Mouse (Mus musculus): Measurements from ENCODE around the gene Lrp6. TPM values are rescaled to one million over a fixed set of nuclear protein-coding genes. Genes with fewer than 3 reads are reported as not detected.
A peak's percentile ranks its signal among the peaks of the same experiment; 100 is the strongest.

Lrp6 gene
- polyA plus RNA-seq, 1 experiment from 2014 or later, result 39.6 TPM

- Histone ChIP-seq H3K4me3 (ENCODE audit: low read depth, low read length) (no peak overlapping the region), H3K4me2 (replicated peaks; ENCODE audit: low read depth, low read length) (no peak overlapping the region), H3K27me3 (ENCODE audit: control insufficient read depth, insufficient read depth, low read length) (no peaks in the 10 kb centered on the region), H3K36me3 (ENCODE audit: control insufficient read depth, insufficient read depth, low read length) (0 out of 2 replicates have a peak, but pooled peaks cover 3% of the 10 kb centered on the region), H3K27ac (ENCODE audit: low read length) (no peak overlapping the region), H3K4me1 (ENCODE audit: control insufficient read depth, insufficient read depth, low read length) (peaks cover 15% of the 10 kb centered on the region), H3K9me3 (ENCODE audit: control insufficient read depth, low read depth, low read length) (no peaks in the 10 kb centered on the region), H3K9ac (replicated peaks; ENCODE audit: low read depth, low read length) (no peak overlapping the region)
- ATAC-seq (ENCODE audit: insufficient number of reproducible peaks, insufficient read depth, low FRiP score, low read depth), result no peak
- 81% methylated on average over 5 of the region's 5 CpGs for WGBS
Measured at GRCm38 (mm10) chr6:134526275-134526674, 40.5 kb downstream of the Lrp6 start.

- Histone ChIP-seq H3K36me3 (ENCODE audit: control insufficient read depth, insufficient read depth, low read length) (peaks cover 7% of the 10 kb centered on the region; the same call in 1 of the 2 replicates), H3K4me3 (ENCODE audit: low read depth, low read length) (no peak overlapping the region), H3K4me1 (ENCODE audit: control insufficient read depth, insufficient read depth, low read length) (peaks cover 5% of the 10 kb centered on the region; the same call in 1 of the 2 replicates), H3K27me3 (ENCODE audit: control insufficient read depth, insufficient read depth, low read length) (no peaks in the 10 kb centered on the region), H3K27ac (ENCODE audit: low read length) (no peak overlapping the region), H3K9ac (replicated peaks; ENCODE audit: low read depth, low read length) (no peak overlapping the region), H3K9me3 (ENCODE audit: control insufficient read depth, low read depth, low read length) (no peaks in the 10 kb centered on the region), H3K4me2 (replicated peaks; ENCODE audit: low read depth, low read length) (no peak overlapping the region)
- 62% methylated on average over 10 of the region's 10 CpGs for WGBS
- ATAC-seq (ENCODE audit: insufficient number of reproducible peaks, insufficient read depth, low FRiP score, low read depth), result no peak
Measured at GRCm38 (mm10) chr6:134521411-134521810, 45.4 kb downstream of the Lrp6 start.

- H3K36me3 ChIP-seq (ENCODE audit: control insufficient read depth, insufficient read depth, low read length), result peaks cover 7% of the 10 kb centered on the region; the same call in 1 of the 2 replicates
- no peaks in the 10 kb centered on the region for H3K27me3 ChIP-seq (ENCODE audit: control insufficient read depth, insufficient read depth, low read length)
- WGBS, result 49% methylated on average over 3 of the region's 3 CpGs
- H3K9ac ChIP-seq (replicated peaks; ENCODE audit: low read depth, low read length), result no peak overlapping the region
- no peaks in the 10 kb centered on the region for H3K9me3 ChIP-seq (ENCODE audit: control insufficient read depth, low read depth, low read length)
- H3K4me2 ChIP-seq (replicated peaks; ENCODE audit: low read depth, low read length), result no peak overlapping the region
- no peak overlapping the region for H3K4me3 ChIP-seq (ENCODE audit: low read depth, low read length)
- H3K27ac ChIP-seq (ENCODE audit: low read length), result no peak overlapping the region
- H3K4me1 ChIP-seq (ENCODE audit: control insufficient read depth, insufficient read depth, low read length), result peaks cover 9% of the 10 kb centered on the region
- ATAC-seq (ENCODE audit: insufficient number of reproducible peaks, insufficient read depth, low FRiP score, low read depth), result no peak
Measured at GRCm38 (mm10) chr6:134520821-134521220, 45.9 kb downstream of the Lrp6 start.

DNA sequence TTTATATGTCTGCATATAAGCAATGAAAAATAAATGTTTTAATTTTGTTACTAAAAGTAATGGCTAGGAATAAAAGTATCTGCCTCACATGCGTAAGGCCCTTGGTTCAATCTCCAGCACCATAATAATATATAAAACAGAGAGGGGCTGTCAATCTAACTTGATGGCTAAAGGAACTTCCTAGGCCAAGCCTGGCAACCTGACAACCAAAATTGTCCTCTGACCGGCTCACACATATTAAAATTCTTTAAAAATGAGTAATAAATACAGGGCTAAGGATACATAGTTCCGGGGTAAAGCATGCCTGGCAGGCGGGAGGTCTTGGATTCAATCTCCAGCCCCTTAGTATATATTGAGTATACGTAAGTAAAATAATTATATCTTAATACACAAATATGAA, 48.3 kb downstream of the Lrp6 start:
- Histone ChIP-seq H3K27ac (ENCODE audit: low read length) (no peak overlapping the region), H3K9ac (replicated peaks; ENCODE audit: low read depth, low read length) (no peak overlapping the region), H3K9me3 (ENCODE audit: control insufficient read depth, low read depth, low read length) (no peaks in the 10 kb centered on the region), H3K36me3 (ENCODE audit: control insufficient read depth, insufficient read depth, low read length) (peaks cover 7% of the 10 kb centered on the region; the same call in 1 of the 2 replicates), H3K4me2 (replicated peaks; ENCODE audit: low read depth, low read length) (no peak overlapping the region), H3K27me3 (ENCODE audit: control insufficient read depth, insufficient read depth, low read length) (no peaks in the 10 kb centered on the region), H3K4me3 (ENCODE audit: low read depth, low read length) (no peak overlapping the region), H3K4me1 (ENCODE audit: control insufficient read depth, insufficient read depth, low read length) (peaks cover 17% of the 10 kb centered on the region)
- WGBS, result 76% methylated on average over 5 of the region's 5 CpGs
- ATAC-seq (ENCODE audit: insufficient number of reproducible peaks, insufficient read depth, low FRiP score, low read depth), result no peak

GRCm38 (mm10) chr6:134517141-134517540, 49.6 kb downstream of the Lrp6 start:
- no peak overlapping the region for H3K4me3 ChIP-seq (ENCODE audit: low read depth, low read length)
- WGBS, result 63% methylated on average over 4 of the region's 4 CpGs
- peaks cover 17% of the 10 kb centered on the region for H3K4me1 ChIP-seq (ENCODE audit: control insufficient read depth, insufficient read depth, low read length)
- H3K27me3 ChIP-seq (ENCODE audit: control insufficient read depth, insufficient read depth, low read length), result no peaks in the 10 kb centered on the region
- peaks cover 13% of the 10 kb centered on the region; the same call in 1 of the 2 replicates for H3K36me3 ChIP-seq (ENCODE audit: control insufficient read depth, insufficient read depth, low read length)
- no peak for ATAC-seq (ENCODE audit: insufficient number of reproducible peaks, insufficient read depth, low FRiP score, low read depth)
- no peaks in the 10 kb centered on the region for H3K9me3 ChIP-seq (ENCODE audit: control insufficient read depth, low read depth, low read length)
- no peak overlapping the region for H3K4me2 ChIP-seq (replicated peaks; ENCODE audit: low read depth, low read length)
- H3K27ac ChIP-seq (ENCODE audit: low read length), result no peak overlapping the region
- H3K9ac ChIP-seq (replicated peaks; ENCODE audit: low read depth, low read length), result no peak overlapping the region

DNA sequence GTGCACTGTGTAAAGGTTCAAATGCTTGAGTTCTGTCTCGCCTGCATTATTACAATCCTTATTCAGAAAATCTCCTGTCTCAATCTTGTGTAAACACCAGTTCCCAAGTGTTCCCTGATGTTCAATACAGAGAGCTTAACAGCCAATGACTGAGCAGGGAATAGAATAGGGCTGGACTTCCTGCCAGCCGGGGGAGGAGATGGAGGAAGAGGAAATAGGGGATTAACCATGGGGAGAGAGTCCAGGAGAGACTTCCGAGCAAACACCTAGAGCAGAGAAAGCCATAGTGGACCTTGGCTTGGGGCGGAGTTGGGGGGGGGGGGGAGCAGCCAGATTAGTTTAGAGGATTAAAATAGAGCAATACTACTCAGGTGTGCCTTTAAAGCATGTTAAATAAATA, 51.3 kb downstream of the Lrp6 start:
- peak; percentile 84 for ATAC-seq (ENCODE audit: insufficient number of reproducible peaks, insufficient read depth, low FRiP score, low read depth)

DNA sequence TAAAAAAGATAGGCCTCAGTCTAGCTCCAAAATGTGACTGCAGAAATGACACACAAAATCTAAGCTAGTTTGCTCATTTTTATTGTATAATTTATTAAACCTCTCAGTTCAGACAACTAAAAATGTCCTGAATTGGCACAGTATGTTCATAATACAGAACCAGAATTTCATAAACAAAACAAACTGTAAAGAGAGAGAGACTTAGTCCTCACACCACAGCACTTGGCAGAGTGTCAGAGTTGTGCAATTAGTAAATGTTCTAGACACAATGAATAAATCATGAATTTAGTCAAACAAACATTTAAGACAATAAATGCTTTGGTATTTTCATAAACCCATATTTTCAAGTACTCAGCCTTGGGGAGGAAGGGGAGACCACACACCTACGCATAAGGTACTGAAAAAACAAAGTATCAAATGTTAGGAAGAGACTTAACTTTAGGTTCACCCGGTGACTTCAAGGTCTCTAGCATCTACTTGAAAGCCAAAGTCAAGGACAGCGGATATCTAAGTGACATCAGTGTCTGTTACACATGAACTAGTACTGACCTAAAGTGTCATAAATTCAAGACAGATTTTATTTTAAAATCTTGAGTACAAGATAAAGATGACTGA, 52.8 kb downstream of the Lrp6 start:
- Histone ChIP-seq H3K4me2 (replicated peaks; ENCODE audit: low read depth, low read length) (no peak overlapping the region), H3K4me3 (ENCODE audit: low read depth, low read length) (no peak overlapping the region), H3K27me3 (ENCODE audit: control insufficient read depth, insufficient read depth, low read length) (no peaks in the 10 kb centered on the region), H3K36me3 (ENCODE audit: control insufficient read depth, insufficient read depth, low read length) (0 out of 2 replicates have a peak, but pooled peaks cover 6% of the 10 kb centered on the region), H3K4me1 (ENCODE audit: control insufficient read depth, insufficient read depth, low read length) (peaks cover 20% of the 10 kb centered on the region), H3K9ac (replicated peaks; ENCODE audit: low read depth, low read length) (no peak overlapping the region), H3K9me3 (ENCODE audit: control insufficient read depth, low read depth, low read length) (no peaks in the 10 kb centered on the region), H3K27ac (ENCODE audit: low read length) (no peak overlapping the region)
- no peak for ATAC-seq (ENCODE audit: insufficient number of reproducible peaks, insufficient read depth, low FRiP score, low read depth)
- 73% methylated on average over 3 of the region's 3 CpGs for WGBS

More for the DNA sequence above, 51.3 kb downstream of the Lrp6 start:
- Histone ChIP-seq H3K9ac (replicated peaks; ENCODE audit: low read depth, low read length) (no peak overlapping the region), H3K4me2 (replicated peaks; ENCODE audit: low read depth, low read length) (no peak overlapping the region), H3K27me3 (ENCODE audit: control insufficient read depth, insufficient read depth, low read length) (no peaks in the 10 kb centered on the region), H3K4me3 (ENCODE audit: low read depth, low read length) (no peak overlapping the region), H3K36me3 (ENCODE audit: control insufficient read depth, insufficient read depth, low read length) (peaks cover 13% of the 10 kb centered on the region; the same call in 1 of the 2 replicates), H3K27ac (ENCODE audit: low read length) (no peak overlapping the region), H3K4me1 (ENCODE audit: control insufficient read depth, insufficient read depth, low read length) (peaks cover 16% of the 10 kb centered on the region), H3K9me3 (ENCODE audit: control insufficient read depth, low read depth, low read length) (no peaks in the 10 kb centered on the region)
- 52% methylated on average over 4 of the region's 4 CpGs for WGBS

- Histone ChIP-seq H3K36me3 (ENCODE audit: control insufficient read depth, insufficient read depth, low read length) (0 out of 2 replicates have a peak, but pooled peaks cover 6% of the 10 kb centered on the region), H3K4me1 (ENCODE audit: control insufficient read depth, insufficient read depth, low read length) (peaks cover 20% of the 10 kb centered on the region), H3K4me3 (ENCODE audit: low read depth, low read length) (no peak overlapping the region), H3K4me2 (replicated peaks; ENCODE audit: low read depth, low read length) (no peak overlapping the region), H3K9ac (replicated peaks; ENCODE audit: low read depth, low read length) (no peak overlapping the region), H3K9me3 (ENCODE audit: control insufficient read depth, low read depth, low read length) (no peaks in the 10 kb centered on the region), H3K27ac (ENCODE audit: low read length) (no peak overlapping the region), H3K27me3 (ENCODE audit: control insufficient read depth, insufficient read depth, low read length) (no peaks in the 10 kb centered on the region)
- no peak for ATAC-seq (ENCODE audit: insufficient number of reproducible peaks, insufficient read depth, low FRiP score, low read depth)
- 79% methylated on average over 6 of the region's 6 CpGs for WGBS
Measured at GRCm38 (mm10) chr6:134513011-134513410, 53.8 kb downstream of the Lrp6 start.

DNA sequence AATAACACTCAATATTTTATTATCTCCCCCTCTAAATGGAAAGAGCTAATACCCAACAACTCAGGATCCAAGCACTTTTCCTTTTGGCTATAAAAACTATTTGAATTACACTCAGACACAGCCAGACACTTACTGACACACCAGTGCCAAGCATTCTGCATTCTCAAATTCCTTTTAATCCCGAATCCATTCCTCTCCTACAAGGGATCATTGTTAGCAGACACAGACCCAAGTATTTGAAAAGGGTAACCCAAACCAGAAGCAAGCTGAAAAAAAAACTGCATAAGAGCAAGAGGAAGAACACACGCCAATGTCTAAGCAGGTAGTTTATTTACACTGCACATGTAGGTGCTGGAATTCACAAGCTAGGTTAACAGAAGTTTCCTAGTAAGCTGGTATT, 54.3 kb downstream of the Lrp6 start:
- no peak overlapping the region for H3K4me2 ChIP-seq (replicated peaks; ENCODE audit: low read depth, low read length)
- H3K4me1 ChIP-seq (ENCODE audit: control insufficient read depth, insufficient read depth, low read length), result peaks cover 20% of the 10 kb centered on the region
- H3K27ac ChIP-seq (ENCODE audit: low read length), result no peak overlapping the region
- no peak overlapping the region for H3K9ac ChIP-seq (replicated peaks; ENCODE audit: low read depth, low read length)
- WGBS, result 55% methylated on average over 2 of the region's 2 CpGs
- ATAC-seq (ENCODE audit: insufficient number of reproducible peaks, insufficient read depth, low FRiP score, low read depth), result no peak
- H3K4me3 ChIP-seq (ENCODE audit: low read depth, low read length), result no peak overlapping the region
- H3K9me3 ChIP-seq (ENCODE audit: control insufficient read depth, low read depth, low read length), result no peaks in the 10 kb centered on the region
- H3K27me3 ChIP-seq (ENCODE audit: control insufficient read depth, insufficient read depth, low read length), result no peaks in the 10 kb centered on the region
- peaks cover 9% of the 10 kb centered on the region; the same call in 1 of the 2 replicates for H3K36me3 ChIP-seq (ENCODE audit: control insufficient read depth, insufficient read depth, low read length)
